Mouse (Mus musculus) ES-E14 (cell line): ENCODE results near the gene Rtkn2. TPM values are rescaled to one million over a fixed set of nuclear protein-coding genes. Genes with fewer than 3 reads are reported as not detected.

Experiments used
- DNase-seq: peaks from one replicate; pipeline ENCODE4 v3.0.0-alpha.2; 2013; ENCODE audit warnings: low read depth, low spot score
- H3K27ac ChIP-seq: 2 replicates; pipeline ENCODE4 v1.5.1; 2012; ENCODE audit warnings: low read depth, mild to moderate bottlenecking, low read length, moderate library complexity, mixed read lengths; ENCODE audit not compliant: poor library complexity, insufficient read depth, severe bottlenecking
- H3K36me3 ChIP-seq: 2 replicates; pipeline ENCODE4 v1.6.1; 2012; ENCODE audit warnings: mild to moderate bottlenecking, low read length, moderate library complexity, mixed read lengths; ENCODE audit not compliant: control insufficient read depth, poor library complexity, insufficient read depth, severe bottlenecking
- H3K4me1 ChIP-seq, 2 experiments: fragments of 150-350 bp in 1 of 2; sonication (generic) in 1 of 2; 2 replicates each; pipeline ENCODE4 v1.6.1; 2012; ENCODE audit warnings: low read length in 2 of 2, mild to moderate bottlenecking in 1 of 2, mixed read lengths in 1 of 2; ENCODE audit not compliant: control insufficient read depth in 2 of 2, insufficient read depth in 2 of 2, poor library complexity in 1 of 2
- H3K4me3 ChIP-seq, 2 experiments: fragments of 150-350 bp in 1 of 2; sonication (generic) in 1 of 2; 2 replicates each; pipeline ENCODE4 v1.5.1; 2012; ENCODE audit warnings: low read length in 2 of 2, low read depth in 1 of 2, mild to moderate bottlenecking in 1 of 2, mixed read lengths in 1 of 2; ENCODE audit not compliant: insufficient read depth in 1 of 2, poor library complexity in 1 of 2, severe bottlenecking in 1 of 2
- H3K9ac ChIP-seq: 2 replicates; pipeline ENCODE4 v1.6.1; 2012; ENCODE audit warnings: low read depth, mild to moderate bottlenecking, low read length, mixed read lengths; ENCODE audit not compliant: poor library complexity, insufficient read depth, severe bottlenecking
- H3K9me3 ChIP-seq: fragments of 150-350 bp; sonication (generic); 2 replicates; pipeline ENCODE4 v1.6.1; 2012; ENCODE audit warnings: low read depth, mild to moderate bottlenecking, low read length; ENCODE audit not compliant: control insufficient read depth, insufficient read depth
- CHD2 ChIP-seq: IDR thresholded peaks from 2 replicates; pipeline ENCODE4 v1.6.1; 2014; ENCODE audit warnings: mild to moderate bottlenecking, low read depth, low read length, inconsistent platforms
- HCFC1 ChIP-seq: IDR thresholded peaks from 2 replicates; pipeline ENCODE4 v1.6.1; 2012; ENCODE audit warnings: low read length, inconsistent platforms, borderline replicate concordance; ENCODE audit not compliant: insufficient read depth
- MAFK ChIP-seq: IDR thresholded peaks from 2 replicates; pipeline ENCODE4 v1.6.1; 2014; ENCODE audit warnings: mild to moderate bottlenecking, low read depth, low read length, inconsistent platforms; ENCODE audit not compliant: insufficient read depth
- ZC3H11A ChIP-seq: IDR thresholded peaks from 2 replicates; pipeline ENCODE4 v1.6.1; 2012; ENCODE audit warnings: low read depth, mild to moderate bottlenecking, inconsistent platforms, low read length, borderline replicate concordance
- ZNF384 ChIP-seq: IDR thresholded peaks from 2 replicates; pipeline ENCODE4 v1.6.1; 2012; ENCODE audit warnings: low read depth, low read length, inconsistent platforms
- in situ Hi-C, 2 experiments: fragments of 600-800 bp; cut with MboI; formaldehyde crosslinking; loops; one replicate each; pipeline ENCODE4 v1.15.1; 2025; ENCODE audit warnings: low sequenced_read_pairs in 2 of 2, inconsistent platforms in 1 of 2; ENCODE audit not compliant: unreplicated experiment in 2 of 2
- total RNA-seq: library from RNA; depleted of rRNA; stranded (reverse); fragments of 300-350 nt; gene quantifications from 2 replicates; pipeline ENCODE4 v1.2.3, GENCODE M21; 2012

Gene Rtkn2
- total RNA-seq, 1 experiment: 6.0 TPM

- H3K9ac ChIP-seq: no peak overlapping the region
- no peak overlapping the region for H3K4me3 ChIP-seq
- no peaks in the 10 kb centered on the region for H3K9me3 ChIP-seq
- no peak overlapping the region for H3K27ac ChIP-seq
- peaks cover 0 to 3% of the 10 kb centered on the region in 2 experiments; a peak in 1 of 4 replicates for H3K4me1 ChIP-seq
- DNase-seq: no peak
- TF ChIP-seq ZC3H11A: no peak
- in situ Hi-C loops: no loop called here
- H3K36me3 ChIP-seq: no peaks in the 10 kb centered on the region
These were observed 89.1 kb downstream of the Rtkn2 start for GRCm38 (mm10) chr10:68068426-68068825.

GRCm38 (mm10) chr10:68071041-68071440 is 91.7 kb downstream of the Rtkn2 start:
- no peaks in the 10 kb centered on the region for H3K36me3 ChIP-seq
- H3K9ac ChIP-seq: no peak overlapping the region
- no peaks in the 10 kb centered on the region for H3K9me3 ChIP-seq
- peaks cover 0 to 4% of the 10 kb centered on the region in 2 experiments; a peak in 2 of 4 replicates for H3K4me1 ChIP-seq
- in situ Hi-C loops: no loop called here
- TF ChIP-seq CHD2 (no peak), ZNF384 (no peak), HCFC1 (no peak), MAFK (no peak), ZC3H11A (no peak)
- H3K27ac ChIP-seq: no peak overlapping the region
- DNase-seq: no peak
- H3K4me3 ChIP-seq: no peak overlapping the region

GRCm38 (mm10) chr10:68072626-68073025 is 93.3 kb downstream of the Rtkn2 start:
- Histone ChIP-seq H3K4me3 (no peak overlapping the region), H3K36me3 (no peaks in the 10 kb centered on the region), H3K27ac (no peak overlapping the region), H3K9ac (no peak overlapping the region), H3K4me1 (peaks cover 0 to 4% of the 10 kb centered on the region in 2 experiments; a peak in 2 of 4 replicates), H3K9me3 (no peaks in the 10 kb centered on the region)
- no peak for DNase-seq
- TF ChIP-seq CHD2 (no peak), ZNF384 (no peak), HCFC1 (no peak), ZC3H11A (no peak), MAFK (no peak)
- in situ Hi-C loops: no loop called here

- Histone ChIP-seq H3K27ac (no peak overlapping the region), H3K9me3 (no peaks in the 10 kb centered on the region), H3K4me1 (peaks cover 0 to 4% of the 10 kb centered on the region in 2 experiments; a peak in 2 of 4 replicates), H3K36me3 (no peaks in the 10 kb centered on the region), H3K9ac (no peak overlapping the region), H3K4me3 (0 out of 4 replicates have a peak overlapping the region, but pooled peaks of 1 of the 2 experiments have one; percentile 19)
- no peak for DNase-seq
- TF ChIP-seq CHD2 (no peak), ZNF384 (no peak), HCFC1 (no peak), MAFK (no peak), ZC3H11A (no peak)
- in situ Hi-C loops: no loop called here
These were observed 94.9 kb downstream of the Rtkn2 start for GRCm38 (mm10) chr10:68074291-68074690.

- H3K9ac ChIP-seq: no peak overlapping the region
- H3K4me1 ChIP-seq: peaks cover 0 to 4% of the 10 kb centered on the region in 2 experiments; a peak in 2 of 4 replicates
- H3K9me3 ChIP-seq: no peaks in the 10 kb centered on the region
- no peak overlapping the region for H3K27ac ChIP-seq
- H3K36me3 ChIP-seq: no peaks in the 10 kb centered on the region
- TF ChIP-seq ZC3H11A (no peak), CHD2 (no peak), ZNF384 (no peak), MAFK (no peak), HCFC1 (no peak)
- in situ Hi-C loops: no loop called here
- no peak overlapping the region for H3K4me3 ChIP-seq
- no peak for DNase-seq
These were observed 95.8 kb downstream of the Rtkn2 start for GRCm38 (mm10) chr10:68075181-68075580.
